Mouse (Mus musculus): ENCODE data around the gene Fgf10. TPM values are rescaled to one million over a fixed set of nuclear protein-coding genes. Genes with fewer than 3 reads are reported as not detected.
A peak's percentile ranks its signal among the peaks of the same experiment; 100 is the strongest.

Gene Fgf10
- polyA plus RNA-seq, 1 experiment from 2014 or later: 10.6 TPM

DNA sequence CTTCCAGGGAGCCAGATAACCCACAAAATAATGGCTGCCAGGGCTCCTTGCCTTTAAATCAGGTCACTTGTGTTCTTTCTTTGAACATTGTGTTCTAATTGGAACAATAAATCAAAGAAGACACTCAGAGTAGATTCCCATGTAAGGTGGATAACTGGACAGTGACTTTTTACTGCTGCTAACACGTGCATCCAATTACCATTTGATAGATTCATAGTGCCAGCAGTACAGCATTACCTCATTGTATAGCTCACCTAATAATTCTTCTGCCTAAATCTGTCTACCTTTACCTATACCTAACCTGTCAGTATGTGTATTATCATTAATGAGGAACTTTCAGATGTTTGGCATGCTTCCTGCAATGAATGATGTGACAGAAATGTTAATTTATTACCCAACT, 52.1 kb downstream of the Fgf10 start:
- H3K4me2 ChIP-seq (ENCODE audit: low read depth, low read length): no peak overlapping the region
- 54% methylated on average over 1 of the region's 1 CpGs for WGBS
- DNase-seq (ENCODE audit: low spot score): no peak

DNA sequence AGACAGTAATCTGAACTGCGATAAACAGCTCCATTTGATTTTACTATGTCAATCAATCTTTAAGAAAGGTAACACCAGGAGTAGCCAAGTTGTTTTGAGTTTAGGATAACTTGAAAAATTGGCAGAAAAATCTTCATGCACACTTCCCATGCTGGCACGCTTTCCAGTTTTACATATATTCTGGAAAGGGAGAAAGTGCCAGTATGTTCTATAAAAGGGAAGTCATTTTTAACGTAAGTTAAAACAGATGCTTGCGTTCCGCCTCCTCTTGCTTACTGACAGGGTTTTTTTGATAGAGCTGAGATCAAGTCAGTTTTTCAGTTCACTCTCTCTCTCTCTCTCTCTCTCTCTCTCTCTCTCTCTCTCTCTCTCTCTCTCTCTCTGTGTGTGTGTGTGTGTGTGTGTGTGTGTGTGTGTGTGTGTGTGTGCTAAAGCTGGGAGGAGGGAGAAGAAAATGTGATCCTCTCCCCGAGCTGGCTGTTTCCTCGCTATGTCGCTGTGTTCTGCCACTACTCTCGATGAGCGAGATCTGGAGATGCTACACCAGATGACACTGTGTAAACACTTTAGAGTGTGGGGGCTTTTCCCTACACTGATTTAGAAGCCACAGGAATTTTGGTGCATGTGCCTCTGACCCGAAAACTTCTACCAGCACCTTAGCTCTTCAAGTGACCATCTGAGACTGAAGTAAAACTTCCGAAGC, 62.4 kb downstream of the Fgf10 start:
- Histone ChIP-seq H3K36me3 (replicated peaks; ENCODE audit: control insufficient read depth, insufficient read depth, low read depth, low read length) (no peaks in the 10 kb centered on the region), H3K4me3 (ENCODE audit: low read depth, low read length) (no peak overlapping the region), H3K9me3 (replicated peaks; ENCODE audit: control insufficient read depth, low read length) (no peaks in the 10 kb centered on the region), H3K4me2 (ENCODE audit: low read depth, low read length) (no peak overlapping the region), H3K27ac (replicated peaks; ENCODE audit: low read depth, low read length) (no peak overlapping the region), H3K9ac (replicated peaks; ENCODE audit: low read length) (no peak overlapping the region), H3K27me3 (ENCODE audit: control insufficient read depth, insufficient read depth, low read length) (no peaks in the 10 kb centered on the region), H3K4me1 (ENCODE audit: control insufficient read depth, insufficient read depth, low read length) (no peaks in the 10 kb centered on the region)
- DNase-seq (ENCODE audit: low spot score): peak; percentile 70
- WGBS: 42% methylated on average over 12 of the region's 12 CpGs
- no peak for ATAC-seq (replicated peaks; ENCODE audit: insufficient number of reproducible peaks, low FRiP score, low TSS enrichment, low read depth)

More for the DNA sequence above, 52.1 kb downstream of the Fgf10 start:
- Histone ChIP-seq H3K27ac (replicated peaks; ENCODE audit: low read depth, low read length) (no peak overlapping the region), H3K36me3 (replicated peaks; ENCODE audit: control insufficient read depth, insufficient read depth, low read depth, low read length) (no peaks in the 10 kb centered on the region), H3K4me1 (ENCODE audit: control insufficient read depth, insufficient read depth, low read length) (no peaks in the 10 kb centered on the region), H3K9ac (replicated peaks; ENCODE audit: low read length) (no peak overlapping the region), H3K9me3 (replicated peaks; ENCODE audit: control insufficient read depth, low read length) (no peaks in the 10 kb centered on the region), H3K4me3 (ENCODE audit: low read depth, low read length) (no peak overlapping the region), H3K27me3 (ENCODE audit: control insufficient read depth, insufficient read depth, low read length) (no peaks in the 10 kb centered on the region)
- no peak for ATAC-seq (replicated peaks; ENCODE audit: insufficient number of reproducible peaks, low FRiP score, low TSS enrichment, low read depth)

DNA sequence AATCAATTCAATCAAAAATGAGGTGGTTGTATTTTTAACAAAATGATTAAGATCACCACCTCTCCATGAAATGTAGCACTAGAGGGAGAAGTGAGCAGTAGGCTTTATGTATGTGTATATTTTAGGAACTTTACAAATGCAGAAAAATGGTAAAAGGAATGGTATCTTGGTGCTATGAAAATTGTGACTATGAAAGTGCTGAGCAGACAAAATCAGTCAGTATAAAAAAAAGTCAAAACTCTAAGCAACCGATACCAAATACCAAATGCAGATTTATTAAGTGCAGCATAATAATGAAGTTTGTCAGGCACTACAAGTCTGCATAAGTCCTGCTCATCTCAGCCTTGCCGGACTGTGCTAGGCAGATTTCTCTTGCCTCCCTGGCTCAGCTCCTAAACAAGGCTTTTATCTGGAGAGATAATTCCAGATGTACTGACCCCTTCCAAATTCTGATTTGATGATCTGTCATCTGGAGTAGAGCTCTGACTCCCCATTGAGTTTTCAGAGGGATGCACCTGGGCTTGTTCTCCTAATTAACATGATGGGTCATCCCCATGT, 70.3 kb downstream of the Fgf10 start:
- ATAC-seq (replicated peaks; ENCODE audit: insufficient number of reproducible peaks, low FRiP score, low TSS enrichment, low read depth): no peak
- Histone ChIP-seq H3K4me3 (ENCODE audit: low read depth, low read length) (no peak overlapping the region), H3K9ac (replicated peaks; ENCODE audit: low read length) (no peak overlapping the region), H3K27ac (replicated peaks; ENCODE audit: low read depth, low read length) (no peak overlapping the region), H3K27me3 (ENCODE audit: control insufficient read depth, insufficient read depth, low read length) (no peaks in the 10 kb centered on the region), H3K4me2 (ENCODE audit: low read depth, low read length) (no peak overlapping the region), H3K9me3 (replicated peaks; ENCODE audit: control insufficient read depth, low read length) (no peaks in the 10 kb centered on the region), H3K36me3 (replicated peaks; ENCODE audit: control insufficient read depth, insufficient read depth, low read depth, low read length) (no peaks in the 10 kb centered on the region), H3K4me1 (ENCODE audit: control insufficient read depth, insufficient read depth, low read length) (no peaks in the 10 kb centered on the region)
- 83% methylated on average over 2 of the region's 2 CpGs for WGBS
- DNase-seq (ENCODE audit: low spot score): no peak

DNA sequence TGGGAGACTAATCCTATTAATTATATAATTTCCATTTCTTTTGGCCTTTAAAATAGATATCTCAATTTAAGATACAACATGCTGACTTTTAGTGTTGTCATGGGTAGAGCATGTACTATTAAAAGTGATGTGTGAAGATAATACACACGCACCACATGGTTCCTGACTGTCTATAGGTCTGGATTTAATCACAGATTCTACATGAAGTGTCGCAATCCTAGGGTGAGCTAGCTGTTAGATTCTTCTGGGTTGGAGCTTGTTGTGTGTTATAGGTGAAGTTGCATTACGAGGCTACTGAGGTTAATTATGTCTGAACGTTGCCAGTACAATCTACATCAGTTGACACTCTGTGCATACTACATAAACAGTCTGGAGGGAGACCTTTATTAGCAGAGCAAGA, 73.2 kb downstream of the Fgf10 start:
- Histone ChIP-seq H3K9me3 (replicated peaks; ENCODE audit: control insufficient read depth, low read length) (no peaks in the 10 kb centered on the region), H3K4me3 (ENCODE audit: low read depth, low read length) (no peak overlapping the region), H3K4me2 (ENCODE audit: low read depth, low read length) (no peak overlapping the region), H3K36me3 (replicated peaks; ENCODE audit: control insufficient read depth, insufficient read depth, low read depth, low read length) (no peaks in the 10 kb centered on the region), H3K27me3 (ENCODE audit: control insufficient read depth, insufficient read depth, low read length) (no peaks in the 10 kb centered on the region), H3K27ac (replicated peaks; ENCODE audit: low read depth, low read length) (no peak overlapping the region), H3K9ac (replicated peaks; ENCODE audit: low read length) (no peak overlapping the region), H3K4me1 (ENCODE audit: control insufficient read depth, insufficient read depth, low read length) (no peaks in the 10 kb centered on the region)
- ATAC-seq (replicated peaks; ENCODE audit: insufficient number of reproducible peaks, low FRiP score, low TSS enrichment, low read depth): no peak
- DNase-seq (ENCODE audit: low spot score): no peak
- WGBS: 78% methylated on average over 4 of the region's 4 CpGs

DNA sequence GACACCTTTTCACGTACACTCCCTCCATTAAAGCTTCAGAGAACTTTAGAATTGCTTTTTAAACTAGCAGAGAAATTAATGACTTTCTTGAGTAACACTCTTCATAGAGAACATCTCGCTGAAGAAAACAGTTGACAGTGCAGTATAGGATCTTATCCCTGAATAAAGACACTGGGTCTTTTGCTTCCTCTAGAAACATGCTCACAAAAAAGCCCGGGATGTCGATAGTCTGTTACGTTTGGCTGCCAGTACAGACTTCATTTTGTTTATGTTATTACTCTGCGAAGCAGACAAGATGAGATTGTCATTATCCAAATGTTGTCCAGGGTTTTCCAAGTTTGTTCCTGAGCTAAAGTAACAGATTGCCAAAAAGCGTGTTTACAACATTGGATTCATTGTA, 75.2 kb downstream of the Fgf10 start:
- Histone ChIP-seq H3K9ac (replicated peaks; ENCODE audit: low read length) (no peak overlapping the region), H3K27ac (replicated peaks; ENCODE audit: low read depth, low read length) (no peak overlapping the region), H3K9me3 (replicated peaks; ENCODE audit: control insufficient read depth, low read length) (no peaks in the 10 kb centered on the region), H3K4me1 (ENCODE audit: control insufficient read depth, insufficient read depth, low read length) (no peaks in the 10 kb centered on the region), H3K27me3 (ENCODE audit: control insufficient read depth, insufficient read depth, low read length) (no peaks in the 10 kb centered on the region), H3K4me2 (ENCODE audit: low read depth, low read length) (no peak overlapping the region), H3K4me3 (ENCODE audit: low read depth, low read length) (no peak overlapping the region), H3K36me3 (replicated peaks; ENCODE audit: control insufficient read depth, insufficient read depth, low read depth, low read length) (no peaks in the 10 kb centered on the region)
- ATAC-seq (replicated peaks; ENCODE audit: insufficient number of reproducible peaks, low FRiP score, low TSS enrichment, low read depth) (no peak), DNase-seq (ENCODE audit: low spot score) (no peak)
- WGBS: 84% methylated on average over 7 of the region's 7 CpGs

DNA sequence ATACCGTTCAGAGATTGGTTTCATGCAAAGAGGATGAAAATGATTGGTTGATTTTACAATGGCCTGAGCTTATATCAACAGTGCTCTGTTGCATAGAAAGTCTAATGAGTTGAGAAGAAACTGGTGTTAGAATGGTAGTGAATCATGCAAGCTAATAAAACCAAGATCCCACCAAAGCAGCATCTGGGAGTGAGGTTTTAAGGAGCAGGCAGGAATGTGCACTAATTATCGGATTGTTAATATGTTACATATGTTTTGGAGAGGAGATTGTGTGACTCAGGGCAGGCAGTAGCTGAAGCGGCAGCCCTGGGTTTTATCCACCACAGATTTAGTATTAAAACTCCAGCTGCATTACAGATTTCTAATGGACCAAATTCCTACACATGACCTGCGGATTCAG, 76.8 kb downstream of the Fgf10 start:
- H3K4me1 ChIP-seq (ENCODE audit: control insufficient read depth, insufficient read depth, low read length): no peaks in the 10 kb centered on the region
- no peaks in the 10 kb centered on the region for H3K36me3 ChIP-seq (replicated peaks; ENCODE audit: control insufficient read depth, insufficient read depth, low read depth, low read length)
- no peak overlapping the region for H3K4me2 ChIP-seq (ENCODE audit: low read depth, low read length)
- H3K27me3 ChIP-seq (ENCODE audit: control insufficient read depth, insufficient read depth, low read length): no peaks in the 10 kb centered on the region
- DNase-seq (ENCODE audit: low spot score): peak; percentile 16
- no peak overlapping the region for H3K9ac ChIP-seq (replicated peaks; ENCODE audit: low read length)
- no peak overlapping the region for H3K27ac ChIP-seq (replicated peaks; ENCODE audit: low read depth, low read length)
- H3K4me3 ChIP-seq (ENCODE audit: low read depth, low read length): no peak overlapping the region
- WGBS: 50% methylated on average over 4 of the region's 4 CpGs
- H3K9me3 ChIP-seq (replicated peaks; ENCODE audit: control insufficient read depth, low read length): no peaks in the 10 kb centered on the region
- ATAC-seq (replicated peaks; ENCODE audit: insufficient number of reproducible peaks, low FRiP score, low TSS enrichment, low read depth): no peak

DNA sequence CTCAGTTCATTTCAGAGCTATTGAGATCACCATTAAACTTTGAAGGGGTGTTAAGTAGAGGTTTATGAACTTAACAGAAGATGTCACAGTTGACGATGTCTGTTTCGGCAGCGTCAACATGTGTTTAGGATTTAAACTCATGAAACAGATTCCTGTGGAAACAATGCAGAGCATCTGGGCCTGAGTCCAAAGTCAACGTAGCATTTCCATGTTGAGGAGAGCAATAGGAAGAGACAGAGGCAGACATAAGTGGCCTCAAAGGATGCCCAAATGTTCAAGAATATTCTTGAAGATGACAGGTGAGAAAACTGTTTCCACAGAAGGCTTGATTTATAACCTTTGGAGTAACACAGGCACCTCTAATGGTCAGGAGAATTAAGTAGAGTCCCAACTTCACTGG, 84.4 kb downstream of the Fgf10 start:
- no peak overlapping the region for H3K4me2 ChIP-seq (ENCODE audit: low read depth, low read length)
- H3K9me3 ChIP-seq (replicated peaks; ENCODE audit: control insufficient read depth, low read length): no peaks in the 10 kb centered on the region
- H3K9ac ChIP-seq (replicated peaks; ENCODE audit: low read length): no peak overlapping the region
- no peak for ATAC-seq (replicated peaks; ENCODE audit: insufficient number of reproducible peaks, low FRiP score, low TSS enrichment, low read depth)
- no peaks in the 10 kb centered on the region for H3K36me3 ChIP-seq (replicated peaks; ENCODE audit: control insufficient read depth, insufficient read depth, low read depth, low read length)
- H3K4me3 ChIP-seq (ENCODE audit: low read depth, low read length): no peak overlapping the region
- WGBS: 74% methylated on average over 4 of the region's 4 CpGs
- no peak for DNase-seq (ENCODE audit: low spot score)
- H3K27me3 ChIP-seq (ENCODE audit: control insufficient read depth, insufficient read depth, low read length): no peaks in the 10 kb centered on the region
- no peak overlapping the region for H3K27ac ChIP-seq (replicated peaks; ENCODE audit: low read depth, low read length)
- no peaks in the 10 kb centered on the region for H3K4me1 ChIP-seq (ENCODE audit: control insufficient read depth, insufficient read depth, low read length)

DNA sequence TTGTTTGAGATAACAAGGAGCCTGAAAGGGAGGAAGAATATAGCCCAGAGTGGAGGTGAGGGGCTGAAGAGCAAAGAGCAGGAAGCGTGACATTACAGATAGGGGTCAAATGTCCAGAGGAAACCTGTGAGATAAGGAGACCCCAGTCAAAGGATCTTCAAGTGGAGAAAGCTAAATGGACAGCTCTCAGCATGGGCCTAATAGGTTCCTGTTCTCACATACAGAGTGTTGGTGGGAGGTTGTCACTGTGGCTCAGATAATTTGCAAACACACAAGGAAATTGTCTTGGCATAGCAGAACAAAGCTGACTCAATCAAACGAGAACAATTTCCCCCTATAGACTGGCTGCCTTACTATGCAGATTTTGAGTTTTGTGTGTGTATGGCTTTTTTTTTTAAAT, 89.4 kb downstream of the Fgf10 start:
- Histone ChIP-seq H3K4me2 (ENCODE audit: low read depth, low read length) (no peak overlapping the region), H3K27me3 (ENCODE audit: control insufficient read depth, insufficient read depth, low read length) (no peaks in the 10 kb centered on the region), H3K4me3 (ENCODE audit: low read depth, low read length) (no peak overlapping the region), H3K9ac (replicated peaks; ENCODE audit: low read length) (no peak overlapping the region), H3K36me3 (replicated peaks; ENCODE audit: control insufficient read depth, insufficient read depth, low read depth, low read length) (no peaks in the 10 kb centered on the region), H3K4me1 (ENCODE audit: control insufficient read depth, insufficient read depth, low read length) (no peaks in the 10 kb centered on the region), H3K27ac (replicated peaks; ENCODE audit: low read depth, low read length) (no peak overlapping the region), H3K9me3 (replicated peaks; ENCODE audit: control insufficient read depth, low read length) (no peaks in the 10 kb centered on the region)
- 6% methylated on average over 2 of the region's 2 CpGs for WGBS
- ATAC-seq (replicated peaks; ENCODE audit: insufficient number of reproducible peaks, low FRiP score, low TSS enrichment, low read depth) (no peak), DNase-seq (ENCODE audit: low spot score) (no peak)
